Mouse (Mus musculus): ENCODE measurements around the gene Rab34. TPM values are rescaled to one million over a fixed set of nuclear protein-coding genes. Genes with fewer than 3 reads are reported as not detected.

Rab34 gene
- polyA plus RNA-seq, 1 experiment from 2014 or later = 65.7 TPM

GRCm38 (mm10) chr11:78159557-78159956 lies 28.7 kb upstream of the Rab34 start:
- Histone ChIP-seq H3K9ac (no peak overlapping the region), H3K36me3 (peaks cover 47% of the 10 kb centered on the region), H3K4me2 (no peak overlapping the region), H3K27ac (replicated peaks) (0 out of 2 replicates have a peak overlapping the region, but pooled peaks have one; percentile 18), H3K9me3 (no peaks in the 10 kb centered on the region), H3K4me1 (replicated peaks) (peaks cover 55% of the 10 kb centered on the region), H3K27me3 (no peaks in the 10 kb centered on the region), H3K4me3 (no peak overlapping the region)
- WGBS = 87% methylated on average over 7 of the region's 7 CpGs
- ATAC-seq (ENCODE audit: low FRiP score, low read depth) = no peak

- Histone ChIP-seq H3K9ac (no peak overlapping the region), H3K4me2 (no peak overlapping the region), H3K27me3 (no peaks in the 10 kb centered on the region), H3K9me3 (no peaks in the 10 kb centered on the region), H3K27ac (replicated peaks) (0 out of 2 replicates have a peak overlapping the region, but pooled peaks have one; percentile 18), H3K4me3 (no peak overlapping the region), H3K4me1 (replicated peaks) (peaks cover 49% of the 10 kb centered on the region), H3K36me3 (peaks cover 43% of the 10 kb centered on the region)
- WGBS = 90% methylated on average over 18 of the region's 18 CpGs
- no peak for ATAC-seq (ENCODE audit: low FRiP score, low read depth)
These were observed 28.1 kb upstream of the Rab34 start for GRCm38 (mm10) chr11:78160171-78160570.

GRCm38 (mm10) chr11:78160675-78161074 lies 27.6 kb upstream of the Rab34 start:
- no peak overlapping the region for H3K9ac ChIP-seq
- no peak overlapping the region for H3K27ac ChIP-seq (replicated peaks)
- no peak for ATAC-seq (ENCODE audit: low FRiP score, low read depth)
- H3K4me2 ChIP-seq = no peak overlapping the region
- no peak overlapping the region for H3K4me3 ChIP-seq
- WGBS = 88% methylated on average over 3 of the region's 3 CpGs
- H3K36me3 ChIP-seq = peaks cover 41% of the 10 kb centered on the region
- no peaks in the 10 kb centered on the region for H3K27me3 ChIP-seq
- no peaks in the 10 kb centered on the region for H3K9me3 ChIP-seq
- peaks cover 47% of the 10 kb centered on the region for H3K4me1 ChIP-seq (replicated peaks)

GRCm38 (mm10) chr11:78161169-78161568 lies 27.1 kb upstream of the Rab34 start:
- 0 out of 2 replicates have a peak overlapping the region, but pooled peaks have one; percentile 63 for H3K4me2 ChIP-seq
- peak overlapping the region; percentile 94; the same call in 1 of the 2 replicates for H3K27ac ChIP-seq (replicated peaks)
- H3K4me1 ChIP-seq (replicated peaks) = peaks cover 51% of the 10 kb centered on the region
- no peaks in the 10 kb centered on the region for H3K27me3 ChIP-seq
- WGBS = 88% methylated on average over 14 of the region's 14 CpGs
- peaks cover 36% of the 10 kb centered on the region for H3K36me3 ChIP-seq
- no peak overlapping the region for H3K9ac ChIP-seq
- no peak overlapping the region for H3K4me3 ChIP-seq
- no peak for ATAC-seq (ENCODE audit: low FRiP score, low read depth)
- H3K9me3 ChIP-seq = no peaks in the 10 kb centered on the region

- Histone ChIP-seq H3K9me3 (no peaks in the 10 kb centered on the region), H3K4me3 (peak overlapping the region; percentile 80; the same call in 1 of the 2 replicates), H3K4me2 (peak overlapping the region; percentile 63), H3K27ac (replicated peaks) (peak overlapping the region; percentile 94), H3K36me3 (peaks cover 36% of the 10 kb centered on the region), H3K27me3 (no peaks in the 10 kb centered on the region), H3K9ac (no peak overlapping the region), H3K4me1 (replicated peaks) (peaks cover 48% of the 10 kb centered on the region)
- WGBS = 37% methylated on average over 4 of the region's 4 CpGs
- no peak for ATAC-seq (ENCODE audit: low FRiP score, low read depth)
These were observed 26.3 kb upstream of the Rab34 start for GRCm38 (mm10) chr11:78161968-78162367.

- Histone ChIP-seq H3K9me3 (no peaks in the 10 kb centered on the region), H3K27ac (replicated peaks) (peak overlapping the region; percentile 94), H3K9ac (peak overlapping the region; percentile 94; the same call in 1 of the 2 replicates), H3K4me2 (peak overlapping the region; percentile 63), H3K4me3 (peak overlapping the region; percentile 80), H3K4me1 (replicated peaks) (peaks cover 46% of the 10 kb centered on the region), H3K36me3 (peaks cover 34% of the 10 kb centered on the region), H3K27me3 (no peaks in the 10 kb centered on the region)
- no peak for ATAC-seq (ENCODE audit: low FRiP score, low read depth)
- WGBS = 27% methylated on average over 6 of the region's 6 CpGs
These were observed 25.7 kb upstream of the Rab34 start for GRCm38 (mm10) chr11:78162504-78162903.

GRCm38 (mm10) chr11:78163045-78163444 lies 25.2 kb upstream of the Rab34 start:
- peak overlapping the region; percentile 94 for H3K27ac ChIP-seq (replicated peaks)
- H3K9ac ChIP-seq = peak overlapping the region; percentile 94
- H3K27me3 ChIP-seq = no peaks in the 10 kb centered on the region
- whole genome bisulfite sequencing = 68% methylated on average over 2 of the region's 2 CpGs
- H3K9me3 ChIP-seq = no peaks in the 10 kb centered on the region
- ATAC-seq (ENCODE audit: low FRiP score, low read depth) = no peak
- H3K4me3 ChIP-seq = peak overlapping the region; percentile 80
- H3K4me1 ChIP-seq (replicated peaks) = peaks cover 44% of the 10 kb centered on the region
- H3K4me2 ChIP-seq = peak overlapping the region; percentile 63
- peaks cover 29% of the 10 kb centered on the region for H3K36me3 ChIP-seq

GRCm38 (mm10) chr11:78163681-78164603 lies 24.3 kb upstream of the Rab34 start:
- Histone ChIP-seq H3K4me3 (peak overlapping the region; percentile 80), H3K36me3 (peaks cover 20% of the 10 kb centered on the region), H3K4me1 (replicated peaks) (peaks cover 44% of the 10 kb centered on the region), H3K9ac (peak overlapping the region; percentile 94), H3K27me3 (no peaks in the 10 kb centered on the region), H3K4me2 (peak overlapping the region; percentile 63), H3K9me3 (no peaks in the 10 kb centered on the region), H3K27ac (replicated peaks) (peak overlapping the region; percentile 94)
- 0% methylated on average over 22 of the region's 22 CpGs for WGBS
- ATAC-seq (ENCODE audit: low FRiP score, low read depth) = peak; percentile 28

- peaks cover 39% of the 10 kb centered on the region for H3K4me1 ChIP-seq (replicated peaks)
- peak overlapping the region; percentile 63 for H3K4me2 ChIP-seq
- H3K36me3 ChIP-seq = peaks cover 15% of the 10 kb centered on the region
- peak overlapping the region; percentile 94 for H3K9ac ChIP-seq
- H3K27me3 ChIP-seq = no peaks in the 10 kb centered on the region
- peak overlapping the region; percentile 80 for H3K4me3 ChIP-seq
- ATAC-seq (ENCODE audit: low FRiP score, low read depth) = 0 out of 2 replicates have a peak, but pooled peaks have one; percentile 2
- H3K27ac ChIP-seq (replicated peaks) = peak overlapping the region; percentile 94
- no peaks in the 10 kb centered on the region for H3K9me3 ChIP-seq
- WGBS = 0% methylated on average over 14 of the region's 14 CpGs
These were observed 23.7 kb upstream of the Rab34 start for GRCm38 (mm10) chr11:78164604-78164923.

- Histone ChIP-seq H3K4me1 (replicated peaks) (peaks cover 39% of the 10 kb centered on the region), H3K4me3 (peak within 1 kb of the TSS; percentile 80), H3K36me3 (peaks cover 9% of the 10 kb centered on the region), H3K4me2 (peak within 1 kb of the TSS; percentile 63), H3K27ac (replicated peaks) (peak within 1 kb of the TSS; percentile 94), H3K27me3 (no peaks in the 10 kb centered on the region), H3K9me3 (no peaks in the 10 kb centered on the region), H3K9ac (peak within 1 kb of the TSS; percentile 94)
- under 1% methylated on average over 70 of the region's 78 CpGs for WGBS
- peak; percentile 87 for ATAC-seq (ENCODE audit: low FRiP score, low read depth)
These were observed 23.1 kb upstream of the Rab34 start, which contains the start of gene Traf4 for GRCm38 (mm10) chr11:78164924-78165760. Traf4 (minus strand) TSS chr11:78165589.

- H3K27ac ChIP-seq (replicated peaks) = peak overlapping the region; percentile 94
- H3K4me2 ChIP-seq = peak overlapping the region; percentile 63
- ATAC-seq (ENCODE audit: low FRiP score, low read depth) = peak; percentile 53
- peak overlapping the region; percentile 80 for H3K4me3 ChIP-seq
- no peaks in the 10 kb centered on the region for H3K9me3 ChIP-seq
- 3% methylated on average over 16 of the region's 16 CpGs for WGBS
- H3K4me1 ChIP-seq (replicated peaks) = peaks cover 39% of the 10 kb centered on the region
- peaks cover 3% of the 10 kb centered on the region for H3K36me3 ChIP-seq
- H3K9ac ChIP-seq = peak overlapping the region; percentile 37
- H3K27me3 ChIP-seq = no peaks in the 10 kb centered on the region
These were observed 22.5 kb upstream of the Rab34 start for GRCm38 (mm10) chr11:78165761-78166109.

All from hindbrain, embryonic 15.5 days (tissue).